Mouse (Mus musculus) embryonic facial prominence, embryonic 11.5 days (tissue): ENCODE measurements at regions not wholly inside any gene's neighbourhood (a gene's known extent, or its start where the extent isn't known, plus 50 kb on each side); places are given as distances from the start of the nearest gene placed in this dataset.

ENCODE experiments used
- ATAC-seq: fragments of 200-750 bp; cut with Nextera tagmentation; replicated peaks from 2 replicates; pipeline ENCODE4 v1.8.0; 2017; ENCODE audit warnings: low read depth; ENCODE audit not compliant: insufficient number of reproducible peaks, low FRiP score, low TSS enrichment
- DNase-seq: peaks from one replicate; pipeline ENCODE4 v3.0.0-alpha.2; 2015; ENCODE audit warnings: low spot score
- H3K27ac ChIP-seq: fragments of 300-500 bp; sonication (generic); replicated peaks from 2 replicates; pipeline ENCODE4 v1.5.1; 2014; ENCODE audit warnings: mild to moderate bottlenecking, low read depth, low read length, control low read depth
- H3K27me3 ChIP-seq: fragments of 300-500 bp; sonication (generic); 2 replicates; pipeline ENCODE4 v1.6.1; 2014; ENCODE audit warnings: mild to moderate bottlenecking, low read length, moderate library complexity, mixed read lengths; ENCODE audit not compliant: control insufficient read depth, insufficient read depth
- H3K36me3 ChIP-seq: fragments of 300-500 bp; sonication (generic); replicated peaks from 2 replicates; pipeline ENCODE4 v1.6.1; 2014; ENCODE audit warnings: low read depth, mild to moderate bottlenecking, low read length, moderate library complexity, mixed read lengths; ENCODE audit not compliant: control insufficient read depth, insufficient read depth
- H3K4me1 ChIP-seq: fragments of 300-500 bp; sonication (generic); 2 replicates; pipeline ENCODE4 v1.6.1; 2014; ENCODE audit warnings: low read length, mixed read lengths; ENCODE audit not compliant: control insufficient read depth, insufficient read depth
- H3K4me2 ChIP-seq: fragments of 300-500 bp; sonication (generic); 2 replicates; pipeline ENCODE4 v1.6.1; 2014; ENCODE audit warnings: low read depth, mild to moderate bottlenecking, control low read depth, low read length, moderate library complexity
- H3K4me3 ChIP-seq: fragments of 300-500 bp; sonication (generic); 2 replicates; pipeline ENCODE4 v1.5.1; 2014; ENCODE audit warnings: low read depth, low read length, control low read depth
- H3K9ac ChIP-seq: fragments of 300-500 bp; sonication (generic); replicated peaks from 2 replicates; pipeline ENCODE4 v1.6.1; 2014; ENCODE audit warnings: mild to moderate bottlenecking, control low read depth, low read length
- H3K9me3 ChIP-seq: fragments of 300-500 bp; sonication (generic); replicated peaks from 2 replicates; pipeline ENCODE4 v1.6.1; 2016; ENCODE audit warnings: mild to moderate bottlenecking, low read length, inconsistent platforms, mixed read lengths; ENCODE audit not compliant: control insufficient read depth
- WGBS: fragments of 180-500 bp; shearing (Covaris S2); extraction: QIAGEN DNeasy Blood & Tissue Kit; methylation state at CpG from one replicate; pipeline ENCODE4 v1.1.7; 2014; 5-methylcytosine and 5-hydroxymethylcytosine counted together

DNA sequence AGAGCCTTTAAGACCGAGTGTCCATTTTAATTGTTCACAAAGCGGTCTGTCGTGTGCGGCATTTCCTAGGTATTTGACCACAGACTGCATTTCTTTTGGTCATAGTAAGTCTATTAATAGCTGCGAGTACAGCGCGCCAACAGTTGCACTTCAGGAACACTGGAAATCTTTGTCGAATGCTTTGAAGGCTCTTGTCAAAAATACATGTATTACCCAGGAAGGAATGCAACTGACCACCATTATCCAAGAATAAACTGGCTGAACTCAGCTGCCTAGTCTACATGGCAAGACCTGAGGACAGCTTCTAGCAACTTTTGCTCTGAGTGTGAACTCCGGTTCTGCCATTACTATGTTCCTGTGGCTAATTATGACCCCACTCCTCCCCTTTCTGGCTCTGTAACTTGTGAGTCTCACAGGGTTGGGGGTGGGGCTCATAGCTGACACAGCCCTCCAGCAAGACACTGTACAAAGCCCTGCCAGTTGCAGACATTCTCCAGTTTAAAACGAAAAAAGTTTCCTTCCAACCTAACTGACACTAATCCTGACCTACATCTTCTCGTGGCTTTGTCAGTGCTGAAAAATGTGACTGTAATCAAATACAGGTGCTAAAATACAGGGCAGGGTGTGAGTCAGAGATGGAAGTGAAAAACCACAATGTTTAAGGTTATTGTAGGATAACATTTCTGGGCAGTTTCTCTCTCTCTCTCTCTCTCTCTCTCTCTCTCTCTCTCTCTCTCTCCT, 73.2 kb upstream of the Kif2a start:
- no peak for ATAC-seq
- no peak overlapping the region for H3K4me2 ChIP-seq
- DNase-seq, result peak; percentile 54

DNA sequence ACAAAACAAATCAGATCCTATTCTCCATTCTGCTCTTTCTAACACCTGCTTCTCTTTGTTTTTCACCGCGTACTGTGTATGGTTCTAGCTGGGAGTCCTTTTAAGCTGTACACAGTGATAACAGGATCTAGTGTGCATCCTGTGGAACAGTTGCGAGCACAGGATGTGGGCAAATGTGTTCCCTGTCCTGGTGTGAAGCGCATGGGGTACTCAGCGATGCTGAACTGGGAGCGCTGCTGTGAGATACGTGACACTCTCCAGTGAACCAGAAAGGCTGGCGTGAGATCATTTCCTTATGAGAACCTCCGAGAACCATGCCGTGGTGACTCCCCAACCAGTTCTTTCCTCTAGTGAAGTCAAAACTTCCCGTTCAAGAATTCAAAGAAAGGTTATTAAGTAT, 72.6 kb upstream of the Kif2a start:
- ATAC-seq (no peak), DNase-seq (no peak)
- H3K27ac ChIP-seq, result no peak overlapping the region
- no peaks in the 10 kb centered on the region for H3K9me3 ChIP-seq
- H3K9ac ChIP-seq, result no peak overlapping the region
- no peaks in the 10 kb centered on the region for H3K36me3 ChIP-seq
- no peaks in the 10 kb centered on the region for H3K27me3 ChIP-seq
- H3K4me2 ChIP-seq, result no peak overlapping the region
- WGBS, result 81% methylated on average over 11 of the region's 11 CpGs
- no peaks in the 10 kb centered on the region for H3K4me1 ChIP-seq
- H3K4me3 ChIP-seq, result no peak overlapping the region

More for the DNA sequence above, 73.2 kb upstream of the Kif2a start:
- Histone ChIP-seq H3K4me1 (no peaks in the 10 kb centered on the region), H3K27ac (no peak overlapping the region), H3K36me3 (no peaks in the 10 kb centered on the region), H3K9me3 (no peaks in the 10 kb centered on the region), H3K4me3 (no peak overlapping the region), H3K27me3 (no peaks in the 10 kb centered on the region), H3K9ac (no peak overlapping the region)
- 72% methylated on average over 11 of the region's 11 CpGs for WGBS

DNA sequence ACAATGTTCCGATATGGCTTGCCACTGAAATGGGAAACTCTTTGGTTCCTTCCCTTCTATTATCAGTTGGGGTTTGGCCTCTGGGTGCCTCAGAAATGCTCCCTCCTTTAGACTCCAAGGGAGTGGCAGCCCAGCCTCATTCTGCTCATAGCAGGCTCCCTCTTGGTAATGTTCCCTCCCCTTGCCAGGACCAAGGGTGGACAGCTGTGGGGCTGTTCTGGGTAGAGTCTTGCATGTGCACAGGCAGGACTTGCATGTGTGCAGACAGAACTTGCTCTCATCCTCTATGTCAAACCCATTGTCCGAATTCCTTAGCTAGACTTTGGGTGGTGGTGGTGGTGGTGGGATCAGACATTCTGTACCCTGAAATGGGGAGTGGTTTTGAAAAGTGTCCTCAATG, 71.8 kb upstream of the Kif2a start:
- no peak for DNase-seq
- ATAC-seq, result no peak
- Histone ChIP-seq H3K4me3 (no peak overlapping the region), H3K9me3 (no peaks in the 10 kb centered on the region), H3K27me3 (no peaks in the 10 kb centered on the region), H3K4me1 (no peaks in the 10 kb centered on the region), H3K9ac (no peak overlapping the region), H3K36me3 (no peaks in the 10 kb centered on the region), H3K4me2 (no peak overlapping the region), H3K27ac (no peak overlapping the region)
- WGBS, result 88% methylated on average over 2 of the region's 2 CpGs

DNA sequence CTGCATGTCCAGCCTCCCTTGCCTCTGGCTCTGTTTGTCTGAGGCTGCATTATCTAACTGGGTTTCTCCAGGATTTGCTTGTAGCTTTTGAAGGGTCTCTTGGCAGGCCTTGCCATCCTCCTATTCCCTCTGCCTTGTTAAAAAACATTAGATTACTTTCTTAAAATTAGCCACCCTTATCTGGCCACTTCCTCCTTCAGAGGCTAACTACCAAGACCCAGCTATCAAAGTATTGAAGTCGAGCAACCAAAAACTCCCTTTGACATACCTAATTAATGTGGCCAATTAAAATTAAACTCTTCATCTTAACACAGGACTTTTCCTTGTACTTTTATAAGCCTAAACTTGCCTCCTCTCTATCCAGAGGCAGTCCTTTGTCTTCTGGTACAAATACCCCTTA, 66.3 kb upstream of the Kif2a start:
- H3K9ac ChIP-seq, result no peak overlapping the region
- DNase-seq (no peak), ATAC-seq (no peak)
- no peaks in the 10 kb centered on the region for H3K4me1 ChIP-seq
- WGBS, result 64% methylated on average over 1 of the region's 1 CpGs
- H3K36me3 ChIP-seq, result no peaks in the 10 kb centered on the region
- H3K4me2 ChIP-seq, result no peak overlapping the region
- H3K27ac ChIP-seq, result no peak overlapping the region
- H3K9me3 ChIP-seq, result no peaks in the 10 kb centered on the region
- no peaks in the 10 kb centered on the region for H3K27me3 ChIP-seq
- no peak overlapping the region for H3K4me3 ChIP-seq

DNA sequence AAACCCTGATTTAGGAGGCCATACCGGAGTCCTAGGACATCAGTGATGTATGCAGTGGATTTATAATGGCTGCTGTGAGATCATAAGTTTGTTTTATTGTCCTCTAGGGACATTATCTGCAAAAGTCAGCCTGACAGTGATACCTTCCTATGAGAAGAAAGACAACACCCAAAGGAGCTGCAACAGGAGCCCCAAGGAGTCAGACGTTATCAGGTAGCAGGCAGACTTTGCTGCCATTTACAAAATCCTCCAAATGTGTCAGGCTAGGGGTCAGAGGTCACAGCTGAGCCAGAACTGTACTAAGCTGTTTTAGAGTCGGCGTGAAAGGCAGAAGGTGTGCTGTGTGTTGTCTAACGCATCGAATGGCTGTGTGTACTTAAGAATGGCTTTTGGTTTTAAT, 65.4 kb upstream of the Kif2a start:
- Histone ChIP-seq H3K36me3 (no peaks in the 10 kb centered on the region), H3K9ac (no peak overlapping the region), H3K9me3 (no peaks in the 10 kb centered on the region), H3K27me3 (no peaks in the 10 kb centered on the region), H3K4me2 (no peak overlapping the region), H3K4me3 (no peak overlapping the region), H3K27ac (no peak overlapping the region), H3K4me1 (no peaks in the 10 kb centered on the region)
- DNase-seq (no peak), ATAC-seq (no peak)
- 61% methylated on average over 6 of the region's 6 CpGs for WGBS

DNA sequence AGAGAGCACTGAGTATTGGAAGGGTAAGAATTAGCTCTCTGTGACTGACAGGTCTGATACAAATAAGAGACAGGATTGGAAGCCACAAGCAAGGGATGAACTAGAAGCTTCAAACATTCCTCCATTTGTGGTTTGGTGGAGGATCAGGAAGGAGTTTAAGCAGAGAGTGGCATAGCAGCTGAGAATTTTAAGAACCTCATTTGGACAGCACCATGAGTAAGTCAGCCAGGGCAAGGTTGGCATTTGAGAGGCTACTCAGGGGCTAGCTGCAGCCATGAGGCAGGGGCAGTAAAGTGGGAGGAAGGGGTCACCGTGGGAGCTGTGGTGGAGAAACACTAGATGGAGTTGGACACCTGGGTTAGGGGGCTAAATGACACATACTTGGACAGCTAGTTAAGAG, 56.2 kb upstream of the Kif2a start:
- H3K4me3 ChIP-seq, result no peak overlapping the region
- DNase-seq (no peak), ATAC-seq (no peak)
- H3K9ac ChIP-seq, result no peak overlapping the region
- no peaks in the 10 kb centered on the region for H3K36me3 ChIP-seq
- H3K27ac ChIP-seq, result no peak overlapping the region
- WGBS, result 90% methylated on average over 1 of the region's 1 CpGs
- no peaks in the 10 kb centered on the region for H3K4me1 ChIP-seq
- no peaks in the 10 kb centered on the region for H3K27me3 ChIP-seq
- H3K4me2 ChIP-seq, result no peak overlapping the region
- no peaks in the 10 kb centered on the region for H3K9me3 ChIP-seq

DNA sequence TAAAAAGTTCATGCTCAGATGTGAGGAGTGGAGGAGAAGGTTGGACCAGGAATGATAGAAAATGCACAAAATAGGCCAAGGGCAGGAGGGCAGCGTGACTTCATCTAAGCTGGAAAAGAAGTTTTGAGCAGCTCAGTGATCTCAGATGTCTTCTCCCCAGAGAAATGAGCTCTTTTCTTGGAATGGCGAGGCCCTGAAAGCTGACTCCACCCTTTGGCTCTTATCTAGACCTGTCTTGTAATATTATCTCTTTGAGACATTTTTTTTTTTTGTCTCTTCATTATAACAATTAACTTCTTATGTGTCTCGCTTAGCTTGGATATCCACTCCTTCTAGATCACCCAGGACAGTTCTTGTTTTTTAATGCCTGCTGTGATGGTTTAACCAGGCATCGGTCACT, 53.0 kb upstream of the Kif2a start:
- H3K9ac ChIP-seq, result no peak overlapping the region
- H3K36me3 ChIP-seq, result no peaks in the 10 kb centered on the region
- no peak overlapping the region for H3K4me3 ChIP-seq
- no peaks in the 10 kb centered on the region for H3K27me3 ChIP-seq
- 65% methylated on average over 4 of the region's 4 CpGs for WGBS
- no peak for ATAC-seq
- H3K4me1 ChIP-seq, result no peaks in the 10 kb centered on the region
- H3K9me3 ChIP-seq, result no peaks in the 10 kb centered on the region
- no peak overlapping the region for H3K4me2 ChIP-seq
- DNase-seq, result no peak
- no peak overlapping the region for H3K27ac ChIP-seq

DNA sequence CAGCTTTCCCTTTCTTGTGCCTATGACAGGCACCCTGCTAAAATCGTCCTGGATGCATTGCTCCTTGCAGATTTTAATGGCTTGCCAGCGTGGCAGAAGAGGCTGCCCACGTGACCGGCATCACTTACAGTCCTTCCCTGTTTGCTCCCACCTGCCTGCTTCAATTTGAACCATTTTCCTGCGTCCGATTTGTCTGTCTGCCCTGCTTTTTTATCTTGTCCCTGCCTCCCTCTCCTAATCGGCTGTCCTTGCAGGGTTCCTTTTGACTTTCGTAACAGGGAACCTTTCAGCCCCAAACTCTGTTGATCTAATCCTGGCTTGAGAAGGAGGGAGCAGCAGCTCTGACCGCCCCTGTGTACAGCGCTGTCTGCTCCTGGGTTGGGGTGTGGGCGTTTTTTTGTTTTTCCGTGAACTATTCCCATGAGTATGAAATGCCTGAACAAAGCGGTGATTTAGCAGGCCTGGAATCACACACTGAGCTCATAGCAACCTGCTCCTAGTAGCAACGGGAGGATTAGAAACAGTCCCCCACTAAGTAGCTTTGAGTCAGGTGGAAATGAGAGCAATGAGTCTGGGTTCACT, 51.2 kb upstream of the Kif2a start:
- Histone ChIP-seq H3K27me3 (no peaks in the 10 kb centered on the region), H3K9ac (no peak overlapping the region), H3K4me1 (no peaks in the 10 kb centered on the region), H3K36me3 (no peaks in the 10 kb centered on the region), H3K4me3 (peak overlapping the region; percentile 12), H3K27ac (no peak overlapping the region), H3K4me2 (peak overlapping the region; percentile 36), H3K9me3 (no peaks in the 10 kb centered on the region)
- ATAC-seq, result peak; percentile 68
- peak; percentile 52 for DNase-seq
- WGBS, result 2% methylated on average over 14 of the region's 14 CpGs
